Mouse (Mus musculus) layer of hippocampus, adult 18-20 months (tissue): ENCODE results near the gene Slc17a8. TPM values are rescaled to one million over a fixed set of nuclear protein-coding genes. Genes with fewer than 3 reads are reported as not detected.
"Not testable (repeated sequence)": the region's sequence is repeated elsewhere in the genome, so short reads cannot be mapped to it uniquely, and the experiment has no call there.

Experiments used
- DNase-seq, 2 experiments: peaks; one replicate each; pipeline ENCODE4 v3.0.0; 2022; ENCODE audit warnings: low spot score in 2 of 2
- long read RNA-seq: library from polyadenylated mRNA; stranded (forward); transcript quantifications from one replicate; pipeline ENCODE4 v2.0.0, GENCODE M21; 2021
- total RNA-seq, 2 experiments: library from RNA; stranded (reverse); gene quantifications; 2 replicates each; pipeline ENCODE4 v1.2.3; 2021

Slc17a8 gene
- 1 to 10 TPM; 2.5 to 3.8 TPM for total RNA-seq
- long read RNA-seq, partial matches to known transcripts, result 0 of 2 reads
- long read RNA-seq, other reads (novel, unspliced or antisense), result 2 of 2 reads

- no peak for DNase-seq
These were observed at the start of gene Slc17a8 for GRCm38 (mm10) chr10:89621129-89621528. Slc17a8 (minus strand) TSS chr10:89621253.

- DNase-seq, result not testable (repeated sequence)
These were observed 49.3 kb upstream of the Slc17a8 start for GRCm38 (mm10) chr10:89670371-89670770.

DNA sequence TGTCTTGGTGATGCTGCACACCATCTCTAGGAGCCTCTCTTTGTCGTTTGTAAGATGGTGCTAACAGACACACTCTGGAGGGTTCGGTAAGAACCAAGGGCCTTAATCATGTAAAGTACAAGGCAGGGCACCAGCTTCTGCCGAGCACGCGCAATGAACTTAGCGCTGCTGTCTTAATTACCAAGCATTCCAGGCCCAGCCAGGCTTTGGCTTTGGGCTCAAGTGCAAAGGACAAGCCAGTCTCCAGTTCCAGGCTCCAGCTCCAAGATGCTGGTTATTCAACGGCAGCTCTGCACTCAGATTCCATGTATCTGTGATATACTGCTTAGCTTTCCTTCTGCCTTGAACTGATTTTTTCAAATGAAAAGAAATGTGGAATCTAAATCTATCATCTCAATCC lies 46.5 kb upstream of the Slc17a8 start:
- DNase-seq, result no peak

DNA sequence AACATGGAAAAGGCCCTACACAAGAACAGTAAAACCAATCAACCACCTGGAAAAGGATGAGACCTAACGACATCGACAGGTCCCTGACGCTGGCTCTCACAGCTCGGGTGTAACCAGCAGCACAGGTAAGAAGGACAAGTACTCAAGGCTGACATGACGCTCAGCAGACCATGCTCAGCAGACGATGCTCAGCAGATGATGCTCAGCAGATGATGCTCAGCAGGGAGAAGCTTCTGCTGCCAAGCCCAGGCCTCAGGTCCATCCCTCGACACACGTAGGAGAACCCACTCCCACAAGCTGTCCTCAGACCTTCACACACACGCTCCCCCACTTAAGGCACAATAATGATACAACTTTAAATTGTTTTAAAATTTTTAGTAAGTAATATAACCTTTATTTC lies 44.6 kb upstream of the Slc17a8 start:
- no peak for DNase-seq

DNA sequence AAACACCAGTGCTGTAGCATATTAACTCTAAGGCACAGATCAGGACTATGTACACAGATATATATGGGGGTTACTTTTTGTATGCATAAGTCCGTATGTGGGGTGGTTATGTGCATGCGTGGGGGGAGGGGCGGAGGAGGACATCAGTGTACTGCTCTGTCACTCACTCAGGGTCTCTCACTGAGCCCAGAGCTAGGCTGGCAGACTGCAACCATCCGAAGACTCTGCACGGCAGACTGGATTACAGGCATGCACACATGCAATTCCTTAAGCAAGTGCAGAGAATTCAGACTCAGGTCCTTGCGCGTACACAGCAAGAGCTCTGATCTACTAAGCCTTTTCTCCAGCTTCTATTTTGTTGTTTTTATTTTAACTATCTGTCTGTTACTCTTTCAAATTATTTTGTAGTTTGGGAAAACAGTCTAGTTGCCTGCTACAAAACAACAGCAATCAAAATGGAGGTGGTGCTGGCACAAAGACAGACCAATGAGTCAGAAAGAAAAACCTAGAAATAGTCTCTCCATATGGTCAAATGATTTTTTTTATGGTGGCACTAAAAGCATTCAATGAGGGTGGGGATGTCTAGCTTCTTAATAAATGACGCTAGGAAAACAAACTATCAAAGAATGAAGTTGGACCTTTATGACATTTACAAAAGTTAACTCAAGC lies 44.1 kb upstream of the Slc17a8 start:
- peak in 1 of 2 experiments; percentile 60 for DNase-seq

DNA sequence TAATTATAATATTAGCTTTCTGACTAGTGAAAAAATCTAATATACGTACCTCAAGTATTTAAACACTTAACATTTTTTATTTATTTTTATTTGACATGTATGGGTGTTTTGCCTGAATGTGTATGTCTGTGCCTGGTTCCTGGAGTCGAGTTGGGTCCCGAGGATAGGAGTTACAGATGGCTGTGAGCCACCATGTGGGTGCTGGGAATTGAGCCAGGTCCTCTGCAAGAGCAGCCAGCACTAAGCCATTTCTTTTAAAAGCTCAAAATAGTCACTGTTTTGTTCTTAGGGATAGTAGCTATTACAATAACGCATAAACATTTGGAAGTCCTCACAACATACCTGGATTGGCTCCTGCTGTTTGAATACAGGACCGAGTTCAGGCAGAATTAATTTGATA lies 35.3 kb upstream of the Slc17a8 start:
- DNase-seq, result peak; percentile 48 to 82

- DNase-seq, result peak in 1 of 2 experiments; percentile 62
These were observed 31.9 kb upstream of the Slc17a8 start for GRCm38 (mm10) chr10:89652912-89653311.

GRCm38 (mm10) chr10:89651691-89652090 lies 30.6 kb upstream of the Slc17a8 start:
- no peak for DNase-seq

- no peak for DNase-seq
These were observed 25.9 kb upstream of the Slc17a8 start for GRCm38 (mm10) chr10:89646918-89647317.

- no peak for DNase-seq
These were observed 15.9 kb upstream of the Slc17a8 start for GRCm38 (mm10) chr10:89637001-89637400.

GRCm38 (mm10) chr10:89635018-89635417 lies 14.0 kb upstream of the Slc17a8 start:
- DNase-seq, result peak; percentile 22 to 34

GRCm38 (mm10) chr10:89633736-89634426 lies 12.8 kb upstream of the Slc17a8 start:
- no peak for DNase-seq

GRCm38 (mm10) chr10:89633121-89633520 lies 12.1 kb upstream of the Slc17a8 start:
- DNase-seq, result no peak

DNA sequence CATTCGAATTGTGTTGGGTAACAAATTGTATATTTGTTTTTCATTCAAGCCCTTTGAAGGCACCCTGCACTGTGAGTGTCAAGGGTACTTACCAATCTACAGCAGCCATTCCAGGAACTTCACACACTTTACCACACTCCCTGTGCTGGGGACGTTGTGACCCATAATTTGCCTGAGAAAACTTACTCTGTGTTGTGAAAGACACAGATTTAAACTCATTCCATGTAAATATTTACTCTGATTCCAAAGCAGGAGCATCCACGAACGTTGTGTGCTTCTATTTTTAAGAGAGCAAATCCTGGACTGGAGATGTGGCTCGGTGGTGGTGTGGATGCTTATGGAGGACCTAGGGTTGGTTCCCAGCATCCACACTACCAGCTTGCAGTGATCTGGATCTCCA lies 10.8 kb upstream of the Slc17a8 start:
- no peak for DNase-seq

DNA sequence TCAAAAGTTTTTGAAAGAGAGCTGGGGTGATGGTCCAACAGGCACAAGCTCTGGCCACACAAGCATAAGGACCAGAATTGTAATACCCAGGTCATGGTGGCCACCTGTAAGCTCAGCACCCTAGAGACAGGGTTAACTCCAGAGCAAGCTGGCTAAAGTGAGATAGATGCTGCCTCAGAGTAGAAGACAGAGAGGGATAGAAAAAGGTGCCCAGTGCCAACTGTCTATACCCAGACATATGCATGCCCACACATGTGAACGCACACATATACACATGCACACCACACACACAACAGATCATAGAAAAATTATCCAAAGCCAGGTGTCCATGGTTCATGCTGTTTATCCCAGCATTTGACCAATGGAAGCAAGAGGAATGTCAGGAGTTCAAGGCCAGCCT lies 9.5 kb upstream of the Slc17a8 start:
- no peak for DNase-seq

DNA sequence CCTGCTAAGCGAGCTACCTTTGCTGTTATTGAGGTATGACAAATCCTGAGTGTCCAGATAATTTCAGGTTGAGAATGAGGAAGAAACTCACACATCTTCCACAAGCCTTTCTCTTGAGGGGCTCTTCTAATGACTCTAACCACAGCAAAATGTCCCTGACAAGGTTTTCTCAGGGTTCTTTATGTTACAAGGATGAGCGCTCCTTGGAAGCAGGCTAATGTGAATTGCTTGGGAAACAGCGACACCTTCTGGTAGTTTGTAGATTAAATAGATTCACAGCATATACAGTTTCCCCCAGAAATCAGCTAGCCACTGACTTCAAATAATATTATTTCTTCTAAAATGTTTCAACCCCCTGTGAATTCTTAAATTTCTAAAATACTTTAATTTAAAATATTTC lies 9.0 kb upstream of the Slc17a8 start:
- peak in 1 of 2 experiments; percentile 70 for DNase-seq

DNA sequence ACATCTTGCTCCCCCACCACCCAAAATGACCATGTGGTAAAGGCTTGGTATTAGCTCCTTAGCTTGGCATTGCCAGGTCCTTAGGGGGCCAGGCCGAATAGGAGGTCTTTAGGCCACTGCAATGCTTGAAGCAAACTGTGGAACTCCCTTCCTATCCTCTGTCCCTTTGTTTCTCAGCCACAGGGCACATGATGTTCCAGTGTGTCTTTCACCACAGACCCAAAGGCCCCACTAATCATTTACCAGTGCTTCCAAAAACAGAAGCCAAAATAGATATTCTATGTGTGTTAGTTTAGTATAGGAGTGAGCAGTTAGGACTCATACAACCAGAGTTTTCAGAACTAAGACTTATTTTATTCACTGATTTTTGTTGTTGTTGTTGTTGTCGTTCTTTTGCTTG lies 5.7 kb upstream of the Slc17a8 start:
- no peak for DNase-seq

- DNase-seq, result no peak
These were observed 3.1 kb upstream of the Slc17a8 start for GRCm38 (mm10) chr10:89624196-89624595.

DNA sequence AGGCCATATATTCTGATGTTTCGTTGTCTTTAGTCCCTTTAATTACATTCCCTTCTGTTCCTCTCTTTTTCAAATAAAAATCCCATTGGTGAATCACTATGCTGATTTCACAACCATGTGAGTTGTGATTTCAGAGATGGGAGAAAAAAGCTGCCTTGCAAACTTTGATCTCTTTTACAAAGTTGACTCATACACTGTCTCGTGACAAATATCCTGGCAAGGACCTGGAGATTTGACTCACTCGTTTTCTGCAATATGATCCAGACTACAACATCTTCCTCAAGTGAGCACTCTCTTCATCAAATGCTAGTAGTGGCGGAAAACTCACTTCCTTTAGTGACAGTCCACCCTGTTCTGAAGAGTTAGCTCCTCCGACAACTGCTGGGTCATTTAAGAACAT lies 21.7 kb downstream of the Slc17a8 start:
- DNase-seq, result no peak

DNA sequence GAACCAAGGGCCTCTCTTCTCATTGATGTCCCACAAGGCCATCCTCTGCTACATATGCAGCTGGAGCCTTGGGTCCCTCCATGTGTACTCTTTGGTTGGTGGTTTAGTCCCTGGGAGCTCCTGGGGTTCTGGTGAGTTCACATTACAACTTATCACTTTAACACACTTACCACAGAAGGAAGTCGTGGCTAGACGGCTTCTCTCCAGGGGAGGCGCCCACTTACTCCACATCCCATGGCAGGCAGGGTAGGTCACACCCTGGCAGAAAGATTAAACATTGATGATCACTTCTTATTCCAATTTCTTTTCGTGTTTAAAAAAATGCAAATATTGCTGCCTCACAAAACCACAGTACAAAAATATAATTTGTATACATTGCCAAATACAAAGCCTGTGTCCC lies 23.8 kb downstream of the Slc17a8 start:
- DNase-seq, result no peak

DNA sequence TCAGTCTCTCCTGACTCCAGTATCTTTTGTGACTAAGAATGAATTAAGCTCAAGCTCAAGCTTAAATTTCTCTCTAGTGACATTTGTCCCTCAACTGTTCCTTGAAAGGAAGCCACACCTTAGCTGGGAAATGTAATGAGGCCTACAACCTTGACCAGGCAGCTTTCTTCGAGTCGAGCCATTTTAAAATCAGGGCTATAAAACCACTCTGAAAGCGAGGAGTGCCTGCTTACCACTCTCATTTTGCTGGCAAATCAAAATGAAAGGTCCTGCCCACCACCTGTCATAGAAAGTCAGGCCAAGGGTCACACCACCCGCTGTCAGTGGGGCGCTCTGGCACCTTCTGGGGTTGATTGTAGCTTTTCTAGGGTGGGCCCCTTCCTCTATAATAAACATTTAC lies 25.1 kb downstream of the Slc17a8 start:
- DNase-seq, result no peak

- DNase-seq, result no peak
These were observed 25.5 kb downstream of the Slc17a8 start for GRCm38 (mm10) chr10:89595514-89595913.

- DNase-seq, result no peak
These were observed 26.7 kb downstream of the Slc17a8 start for GRCm38 (mm10) chr10:89594309-89594708.
